In genomic region chr10:31260914-31261313, GRCm38 (mm10) we compare ENCODE assay signal across 10 mouse cellular contexts. TPM values are rescaled to one million over a fixed set of nuclear protein-coding genes. Genes with fewer than 3 reads are reported as not detected.
DNase-seq lines count a peak whose midpoint lies in the region; TF ChIP-seq lines count a peak whose summit lies in the region.
"Had no signal": no experiment of that assay in that cellular context is flagged by ENCODE, and none has a peak within 500 bp of the region (broad histone marks: within the 10 kb centered on the region; RNA-seq: fewer than 3 reads in every experiment).

No protein-coding gene starts in this region.

- TF ChIP-seq CTCF in gastrocnemius, adult 2 months (IDR thresholded peaks at IDR 0.05), result no peak

- DNase-seq in gastrocnemius, adult 2 months, result no peak
- DNase-seq in gastrocnemius, adult 18-20 months (ENCODE audit: low spot score), result no peak
- peak; percentile 13 for DNase-seq in right cerebral cortex, adult 18-20 months
- DNase-seq in right cerebral cortex, postnatal 25 days, result no peak
- DNase-seq in heart, postnatal 4 days, result peak; percentile 33
- DNase-seq in skeletal muscle tissue, adult 2 months (ENCODE audit: low read depth, low spot score), result peak; percentile 4
- no peak for DNase-seq in urinary bladder, postnatal 25 days (ENCODE audit: low spot score)
- DNase-seq in T-cell, adult 2 months (ENCODE audit: low spot score), result no peak
- DNase-seq: cerebellum, adult 11 months had no signal

- intact Hi-C loops in gastrocnemius, adult 2 months (cut with DNase I), result no loop called here

- peak overlapping the region; percentile 54 for H3K27ac ChIP-seq in gastrocnemius, adult 2 months
- H3K27ac ChIP-seq: liver, embryonic 14.5 days had no signal

- no peak overlapping the region for H3K4me3 ChIP-seq in gastrocnemius, adult 2 months

RNA-seq across cellular contexts. Expression of gene Hddc2, which starts 52.3 kb away (rescaled TPM):
- 10 to 100 TPM; 14.3 to 17.5 TPM for total RNA-seq in gastrocnemius, adult 2 months (2021)
- 10 to 100 TPM; 18.0 to 20.6 TPM for total RNA-seq in gastrocnemius, adult 18-20 months (2021)
- 10 to 100 TPM; 26.0 to 28.6 TPM for total RNA-seq in heart, postnatal 4 days (2021)

Comparison
In these comparisons a context has a peak if more than half of its experiments do, and no peak if none do; other contexts are left out.
1. DNase-seq: peak in right cerebral cortex, adult 18-20 months (single experiment), heart, postnatal 4 days (single experiment) and skeletal muscle tissue, adult 2 months (single experiment); none in gastrocnemius, adult 2 months (single experiment), gastrocnemius, adult 18-20 months (single experiment), right cerebral cortex, postnatal 25 days (single experiment), urinary bladder, postnatal 25 days (single experiment) and T-cell, adult 2 months (single experiment).